Mouse (Mus musculus) forebrain, embryonic 15.5 days (tissue): ENCODE measurements around the gene 4930523C07Rik. TPM values are rescaled to one million over a fixed set of nuclear protein-coding genes. Genes with fewer than 3 reads are reported as not detected.

Source experiments
- polyA plus RNA-seq: library from polyadenylated mRNA; unstranded; fragments of >200 nt; fragmentation: Nextera tagmentation; extraction: Ambion mirVana; gene quantifications from 2 replicates; pipeline ENCODE4 v1.2.1, GENCODE M21; 2015

The 4930523C07Rik gene
- polyA plus RNA-seq, 1 experiment from 2014 or later, result 2.7 TPM

Other genes with a start within 250 kb of the 4930523C07Rik start
- gene Tnn, start 109.2 kb downstream of the 4930523C07Rik start, polyA plus RNA-seq, result 0.05 TPM in 1 of 2 replicates, not detected in the other
- gene Mrps14, start 150.8 kb downstream of the 4930523C07Rik start, polyA plus RNA-seq, result 178 and 182 TPM in 2 replicates
- 284 and 296 TPM in 2 replicates for gene Cacybp, start 168.5 kb downstream of the 4930523C07Rik start, polyA plus RNA-seq